In genomic region chr3:103830681-103831080, GRCm38 (mm10) we compare ENCODE assay signal across 19 mouse cellular contexts. TPM values are rescaled to one million over a fixed set of nuclear protein-coding genes. Genes with fewer than 3 reads are reported as not detected.
A peak's percentile ranks its signal among the peaks of the same experiment; 100 is the strongest.
DNase-seq lines count a peak whose midpoint lies in the region; ATAC-seq and TF ChIP-seq lines count a peak whose summit lies in the region.
"Not testable (repeated sequence)": the region's sequence is repeated elsewhere in the genome, so short reads cannot be mapped to it uniquely, and the experiment has no call there.
"Had no signal": no experiment of that assay in that cellular context is flagged by ENCODE, and none has a peak within 500 bp of the region (broad histone marks: within the 10 kb centered on the region; RNA-seq: fewer than 3 reads in every experiment).

No protein-coding gene starts in this region.

- peak; percentile 54 for ATAC-seq in activated CD4-positive, CD25-positive, alpha-beta regulatory T cell, adult 4 months
- ATAC-seq in granulocyte monocyte progenitor cell, adult 5-6 weeks (replicated peaks; ENCODE audit: poor library complexity, severe bottlenecking): peak; percentile 47
- ATAC-seq in heart, embryonic 16.5 days (replicated peaks; ENCODE audit: extremely low read depth, insufficient read depth, low FRiP score); stomach, postnatal 0 days (ENCODE audit: low FRiP score, low TSS enrichment): not testable (repeated sequence)
- ATAC-seq in megakaryocyte progenitor cell, adult 5-6 weeks (replicated peaks; ENCODE audit: poor library complexity): peak; percentile 39; the same call in 1 of the 2 replicates

- peaks cover 14% of the 10 kb centered on the region; the same call in 1 of the 2 replicates for H3K4me1 ChIP-seq in heart, embryonic 16.5 days (ENCODE audit: control insufficient read depth, insufficient read depth, low read length)
- H3K4me1 ChIP-seq in stomach, postnatal 0 days (replicated peaks; ENCODE audit: control insufficient read depth, insufficient read depth): not testable (repeated sequence)

- H3K27ac ChIP-seq in heart, embryonic 16.5 days (ENCODE audit: low read length): peak overlapping the region; percentile 22
- not testable (repeated sequence) for H3K27ac ChIP-seq in layer of hippocampus, adult 2 months; stomach, postnatal 0 days (replicated peaks)

- TF ChIP-seq CTCF in layer of hippocampus, adult 2 months (conservative IDR thresholded peaks at IDR 0.05): peak; percentile 55
- peak; percentile 32 for TF ChIP-seq CTCF in stomach, postnatal 0 days (IDR thresholded peaks at IDR 0.05; ENCODE audit: low read depth)

- H3K9me3 ChIP-seq in heart, embryonic 16.5 days (replicated peaks; ENCODE audit: control insufficient read depth, low read length); stomach, postnatal 0 days (ENCODE audit: control insufficient read depth, low read length): not testable (repeated sequence)

- not testable (repeated sequence) for H3K4me3 ChIP-seq in heart, embryonic 16.5 days (ENCODE audit: low read length); layer of hippocampus, adult 2 months; stomach, postnatal 0 days (ENCODE audit: low read depth, low read length)

- H3K36me3 ChIP-seq in heart, embryonic 16.5 days (ENCODE audit: control insufficient read depth, insufficient read depth); stomach, postnatal 0 days (ENCODE audit: control insufficient read depth, insufficient read depth, low read length): not testable (repeated sequence)

- 63% methylated on average over 1 of the region's 1 CpGs for WGBS in heart, embryonic 16.5 days
- WGBS in stomach, postnatal 0 days: 55% methylated on average over 1 of the region's 1 CpGs

- not testable (repeated sequence) for H3K27me3 ChIP-seq in heart, embryonic 16.5 days (ENCODE audit: control insufficient read depth, insufficient read depth, low read length); stomach, postnatal 0 days (ENCODE audit: control insufficient read depth, insufficient read depth, low read length)

- TF ChIP-seq EP300 in stomach, postnatal 0 days (optimal IDR thresholded peaks at IDR 0.05): not testable (repeated sequence)

- H3K4me2 ChIP-seq in heart, embryonic 16.5 days (ENCODE audit: low read depth, low read length); stomach, postnatal 0 days (replicated peaks; ENCODE audit: low read depth): not testable (repeated sequence)

- DNase-seq in CD4-positive helper T cell, adult 2 months (ENCODE audit: low read depth, low spot score): peak; percentile 31
- DNase-seq in Muller cell, postnatal 12 days (ENCODE audit: inconsistent ontology term): peak; percentile 88
- not testable (repeated sequence) for DNase-seq in layer of hippocampus, adult 2 months (ENCODE audit: low spot score in 2 of 2); stomach, postnatal 0 days (ENCODE audit: low spot score)

- not testable (repeated sequence) for H3K9ac ChIP-seq in heart, embryonic 16.5 days (ENCODE audit: low read length); stomach, postnatal 0 days (ENCODE audit: low read length)

RNA-seq across cellular contexts. Expression of gene Bcl2l15, which starts 1.7 kb away (rescaled TPM):
- 1 to 10 TPM; 3.1 to 7.9 TPM for polyA plus RNA-seq in activated CD4-positive, CD25-positive, alpha-beta regulatory T cell, adult 4 months (2017; shearing (Covaris generic))
- not detected in 2 replicates for total RNA-seq in granulocyte monocyte progenitor cell, adult 5-6 weeks (2014; fragmentation: Nextera tagmentation)
- not detected in 2 replicates for total RNA-seq in granulocyte monocyte progenitor cell, adult 5-6 weeks (2017)
- 0.43 TPM in 1 of 2 replicates, not detected in the other for polyA plus RNA-seq in heart, embryonic 16.5 days (2015; fragmentation: Nextera tagmentation; extraction: Ambion mirVana)
- 1 to 10 TPM; 1.5 to 2.0 TPM for total RNA-seq in layer of hippocampus, adult 2 months (2021)
- total RNA-seq in megakaryocyte progenitor cell, adult 5-6 weeks (2015): 0.51 and 1.9 TPM in 2 replicates
- total RNA-seq in megakaryocyte progenitor cell, adult 5-6 weeks (2017): 0.20 and 1.9 TPM in 2 replicates
- polyA plus RNA-seq in stomach, postnatal 0 days (2015; fragmentation: Nextera tagmentation; extraction: Ambion mirVana): 4.4 and 5.2 TPM in 2 replicates
- total RNA-seq: adrenal gland, adult 18-20 months; heart, postnatal 14 days; left cerebral cortex, postnatal 10 days had no signal
- polyA plus RNA-seq: hindbrain, embryonic 10.5 days; lung, adult 2 months had no signal

RNA-seq across cellular contexts. Expression of gene Gm43064, which starts 21.3 kb away (rescaled TPM):
- polyA plus RNA-seq in activated CD4-positive, CD25-positive, alpha-beta regulatory T cell, adult 4 months (2017; shearing (Covaris generic)): under 1 TPM in 1 of 2 experiments, not detected in 1; 0.36 TPM
- total RNA-seq in granulocyte monocyte progenitor cell, adult 5-6 weeks (2014; fragmentation: Nextera tagmentation): 2.2 TPM in 1 of 2 replicates, not detected in the other
- total RNA-seq in granulocyte monocyte progenitor cell, adult 5-6 weeks (2017): 0.47 and 1.0 TPM in 2 replicates
- 0.30 and 0.32 TPM in 2 replicates for polyA plus RNA-seq in heart, embryonic 16.5 days (2015; fragmentation: Nextera tagmentation; extraction: Ambion mirVana)
- under 1 TPM; 0.27 to 0.31 TPM for total RNA-seq in layer of hippocampus, adult 2 months (2021)
- 0.64 TPM in 1 of 2 replicates, not detected in the other for total RNA-seq in megakaryocyte progenitor cell, adult 5-6 weeks (2015)
- total RNA-seq in megakaryocyte progenitor cell, adult 5-6 weeks (2017): not detected in 2 replicates
- polyA plus RNA-seq in stomach, postnatal 0 days (2015; fragmentation: Nextera tagmentation; extraction: Ambion mirVana): 0.30 and 0.61 TPM in 2 replicates
- total RNA-seq: gastrocnemius, postnatal 10 days; left cerebral cortex, postnatal 10 days; monocyte, adult 5-6 weeks had no signal
- polyA plus RNA-seq: heart, embryonic 10.5 days; large intestine, adult 2 months; lung, adult 2 months; midbrain, embryonic 12.5 days had no signal

RNA-seq across cellular contexts. Expression of gene Ap4b1, which starts 21.4 kb away (rescaled TPM):
- 10 to 100 TPM; 10.8 to 18.3 TPM for polyA plus RNA-seq in activated CD4-positive, CD25-positive, alpha-beta regulatory T cell, adult 4 months (2017; shearing (Covaris generic))
- total RNA-seq in granulocyte monocyte progenitor cell, adult 5-6 weeks (2014; fragmentation: Nextera tagmentation): 15.6 and 19.6 TPM in 2 replicates
- total RNA-seq in granulocyte monocyte progenitor cell, adult 5-6 weeks (2017): 17.9 and 19.9 TPM in 2 replicates
- 16.2 and 17.2 TPM in 2 replicates for polyA plus RNA-seq in heart, embryonic 16.5 days (2015; fragmentation: Nextera tagmentation; extraction: Ambion mirVana)
- 10 to 100 TPM; 12.7 to 13.3 TPM for total RNA-seq in layer of hippocampus, adult 2 months (2021)
- total RNA-seq in megakaryocyte progenitor cell, adult 5-6 weeks (2015): 17.5 and 18.1 TPM in 2 replicates
- total RNA-seq in megakaryocyte progenitor cell, adult 5-6 weeks (2017): 17.9 and 20.7 TPM in 2 replicates
- polyA plus RNA-seq in stomach, postnatal 0 days (2015; fragmentation: Nextera tagmentation; extraction: Ambion mirVana): 12.2 TPM in 2 replicates

RNA-seq across cellular contexts. Expression of gene Dclre1b, which starts 21.4 kb away (rescaled TPM):
- polyA plus RNA-seq in activated CD4-positive, CD25-positive, alpha-beta regulatory T cell, adult 4 months (2017; shearing (Covaris generic)): 10 to 100 TPM; 18.4 to 30.4 TPM
- 33.9 and 39.8 TPM in 2 replicates for total RNA-seq in granulocyte monocyte progenitor cell, adult 5-6 weeks (2014; fragmentation: Nextera tagmentation)
- total RNA-seq in granulocyte monocyte progenitor cell, adult 5-6 weeks (2017): 17.1 and 21.2 TPM in 2 replicates
- polyA plus RNA-seq in heart, embryonic 16.5 days (2015; fragmentation: Nextera tagmentation; extraction: Ambion mirVana): 17.1 and 18.7 TPM in 2 replicates
- total RNA-seq in layer of hippocampus, adult 2 months (2021): 1 to 10 TPM; 9.8 to 10.0 TPM
- 21.4 and 23.9 TPM in 2 replicates for total RNA-seq in megakaryocyte progenitor cell, adult 5-6 weeks (2015)
- 15.4 and 18.5 TPM in 2 replicates for total RNA-seq in megakaryocyte progenitor cell, adult 5-6 weeks (2017)
- polyA plus RNA-seq in stomach, postnatal 0 days (2015; fragmentation: Nextera tagmentation; extraction: Ambion mirVana): 15.3 and 16.3 TPM in 2 replicates

RNA-seq across cellular contexts. Expression of gene Ptpn22, which starts 28.9 kb away (rescaled TPM):
- polyA plus RNA-seq in activated CD4-positive, CD25-positive, alpha-beta regulatory T cell, adult 4 months (2017; shearing (Covaris generic)): 100 to 1,000 TPM; 302 to 352 TPM
- 69.0 and 80.1 TPM in 2 replicates for total RNA-seq in granulocyte monocyte progenitor cell, adult 5-6 weeks (2014; fragmentation: Nextera tagmentation)
- 42.2 and 65.5 TPM in 2 replicates for total RNA-seq in granulocyte monocyte progenitor cell, adult 5-6 weeks (2017)
- 3.3 and 6.7 TPM in 2 replicates for polyA plus RNA-seq in heart, embryonic 16.5 days (2015; fragmentation: Nextera tagmentation; extraction: Ambion mirVana)
- total RNA-seq in layer of hippocampus, adult 2 months (2021): 1 to 10 TPM in 1 of 2 experiments, under 1 TPM in 1; 0.88 to 2.0 TPM
- 78.1 and 81.2 TPM in 2 replicates for total RNA-seq in megakaryocyte progenitor cell, adult 5-6 weeks (2015)
- 45.3 and 57.6 TPM in 2 replicates for total RNA-seq in megakaryocyte progenitor cell, adult 5-6 weeks (2017)
- polyA plus RNA-seq in stomach, postnatal 0 days (2015; fragmentation: Nextera tagmentation; extraction: Ambion mirVana): 0.59 and 0.68 TPM in 2 replicates
- polyA plus RNA-seq: erythroblast, embryonic 14.5 days had no signal
